Mouse (Mus musculus): Measurements from ENCODE around the gene Btbd6.

Btbd6 gene

DNA sequence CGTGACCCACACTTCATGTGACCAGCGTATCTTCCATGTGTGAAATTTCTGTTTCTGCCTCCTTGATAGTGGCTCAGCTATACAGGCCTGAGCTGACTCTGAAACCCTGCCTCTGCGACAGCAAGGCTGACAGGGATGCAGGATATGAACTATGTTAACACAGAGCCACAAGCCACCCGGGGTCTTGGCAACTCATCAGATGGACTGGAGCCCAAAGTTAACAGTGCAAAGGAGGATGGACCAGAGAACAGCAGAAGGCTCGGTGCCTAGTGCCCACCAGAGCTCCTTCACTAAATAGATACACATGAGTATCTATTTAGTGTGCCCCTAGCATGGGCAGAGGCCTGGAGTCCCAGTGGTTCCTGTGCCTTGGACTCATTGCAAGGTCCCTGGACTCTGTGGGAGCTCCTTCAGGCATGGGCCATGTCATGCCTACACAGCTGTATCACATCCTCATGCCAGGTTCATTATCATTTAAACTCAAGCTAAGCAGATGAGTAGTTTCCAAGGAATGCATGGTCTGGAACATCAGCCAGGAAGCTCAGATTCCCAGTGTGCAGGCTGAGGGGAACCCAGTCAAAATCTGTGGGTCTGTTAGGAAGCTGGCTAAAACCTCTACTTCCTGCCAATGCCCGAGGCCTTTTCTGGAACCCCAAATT lies 35.5 kb downstream of the Btbd6 start:
- DNase-seq (ENCODE audit: low spot score) = no peak

DNA sequence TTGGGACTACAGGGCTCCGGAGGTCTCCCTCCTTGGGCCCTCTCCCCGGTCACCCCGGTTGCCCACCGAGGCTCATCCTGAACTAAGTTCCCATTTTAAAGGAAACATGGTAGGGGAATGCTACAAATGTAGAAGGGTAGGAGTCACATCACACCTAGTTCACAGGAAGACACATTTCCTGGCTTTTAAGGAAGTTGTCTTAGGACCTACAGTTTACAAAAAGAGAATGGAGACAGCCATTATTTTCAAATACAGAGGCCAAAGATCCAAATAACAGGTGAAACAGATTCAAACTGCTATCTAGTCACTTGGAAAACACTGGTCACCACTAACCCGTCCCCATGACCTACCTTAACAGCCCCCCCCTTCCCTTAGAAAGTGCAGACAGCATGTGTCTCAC lies 36.2 kb downstream of the Btbd6 start:
- no peak for DNase-seq (ENCODE audit: low spot score)

DNA sequence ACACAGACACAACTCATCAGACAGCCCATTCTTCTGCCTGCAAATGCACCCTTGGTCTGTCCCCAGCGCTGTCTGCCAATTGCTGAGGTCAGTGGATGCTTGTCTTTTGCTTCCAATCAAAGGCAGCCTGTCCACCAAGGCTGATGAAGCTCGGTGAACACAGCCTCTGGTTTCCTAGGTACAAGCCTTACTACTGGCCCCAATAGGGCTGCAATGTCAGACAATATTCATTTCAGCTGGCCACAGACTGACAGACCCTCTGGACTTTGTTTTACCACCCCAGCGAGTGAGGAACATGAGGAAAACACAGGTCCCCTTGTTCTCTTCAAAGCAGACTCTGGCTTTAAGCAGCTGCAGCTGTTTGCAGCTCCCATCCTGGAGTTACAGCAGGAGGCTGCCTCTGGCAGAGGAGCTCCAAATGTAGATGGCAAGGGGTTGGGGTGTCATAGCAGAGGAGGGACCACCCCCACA lies 36.8 kb downstream of the Btbd6 start:
- DNase-seq (ENCODE audit: low spot score) = no peak

DNA sequence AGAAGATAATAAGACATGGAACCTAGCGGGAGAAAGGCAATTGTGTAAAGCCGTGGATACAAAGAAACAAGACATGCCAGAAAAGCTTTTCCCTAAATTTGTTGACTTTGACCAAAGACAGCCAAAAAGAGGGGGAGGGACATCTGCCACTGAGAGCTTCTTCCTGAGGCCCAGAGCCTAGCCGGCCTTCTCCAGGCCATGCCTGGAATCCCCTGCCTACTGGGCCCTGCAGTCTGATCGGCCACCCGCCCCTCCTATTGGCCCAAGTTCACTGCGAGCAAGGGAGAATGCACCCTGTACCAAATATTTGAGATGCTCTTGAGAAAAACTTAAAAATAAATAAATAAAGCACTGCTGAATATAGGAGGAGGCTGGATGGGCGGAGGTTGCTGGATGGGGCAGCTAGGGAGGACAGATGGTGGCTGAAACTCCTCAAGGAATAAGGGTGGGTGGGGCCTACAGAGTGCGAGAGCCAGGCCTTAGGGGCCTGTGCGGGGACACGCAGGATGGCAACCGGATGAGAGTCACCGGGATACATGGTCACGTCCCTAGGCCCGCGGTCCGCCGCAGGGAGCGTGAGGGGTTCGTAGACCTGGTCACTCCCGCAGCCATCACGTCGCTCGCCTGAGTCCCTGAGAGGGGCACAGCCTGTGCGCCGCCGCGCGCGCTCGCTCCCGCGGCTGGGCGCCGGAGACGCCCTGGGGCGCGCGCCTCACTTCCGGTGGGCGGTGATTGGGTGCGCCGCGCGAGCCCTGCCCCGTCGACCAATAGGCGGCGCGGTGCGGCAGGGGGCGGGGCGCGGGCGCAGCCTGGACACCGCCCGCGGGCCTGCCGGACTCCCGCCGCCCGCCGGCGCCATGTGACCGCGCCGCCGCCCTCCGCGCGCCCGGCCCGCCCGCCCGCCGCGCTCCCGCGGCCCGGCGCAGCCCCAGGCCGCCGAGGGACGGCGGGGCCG lies 37.6 kb downstream of the Btbd6 start, which contains the start of gene Pacs2:
Gene Pacs2 (plus strand): TSS at position 905 of the 955 bp plus-strand sequence.
- peak; percentile 96 for DNase-seq (ENCODE audit: low spot score)

DNA sequence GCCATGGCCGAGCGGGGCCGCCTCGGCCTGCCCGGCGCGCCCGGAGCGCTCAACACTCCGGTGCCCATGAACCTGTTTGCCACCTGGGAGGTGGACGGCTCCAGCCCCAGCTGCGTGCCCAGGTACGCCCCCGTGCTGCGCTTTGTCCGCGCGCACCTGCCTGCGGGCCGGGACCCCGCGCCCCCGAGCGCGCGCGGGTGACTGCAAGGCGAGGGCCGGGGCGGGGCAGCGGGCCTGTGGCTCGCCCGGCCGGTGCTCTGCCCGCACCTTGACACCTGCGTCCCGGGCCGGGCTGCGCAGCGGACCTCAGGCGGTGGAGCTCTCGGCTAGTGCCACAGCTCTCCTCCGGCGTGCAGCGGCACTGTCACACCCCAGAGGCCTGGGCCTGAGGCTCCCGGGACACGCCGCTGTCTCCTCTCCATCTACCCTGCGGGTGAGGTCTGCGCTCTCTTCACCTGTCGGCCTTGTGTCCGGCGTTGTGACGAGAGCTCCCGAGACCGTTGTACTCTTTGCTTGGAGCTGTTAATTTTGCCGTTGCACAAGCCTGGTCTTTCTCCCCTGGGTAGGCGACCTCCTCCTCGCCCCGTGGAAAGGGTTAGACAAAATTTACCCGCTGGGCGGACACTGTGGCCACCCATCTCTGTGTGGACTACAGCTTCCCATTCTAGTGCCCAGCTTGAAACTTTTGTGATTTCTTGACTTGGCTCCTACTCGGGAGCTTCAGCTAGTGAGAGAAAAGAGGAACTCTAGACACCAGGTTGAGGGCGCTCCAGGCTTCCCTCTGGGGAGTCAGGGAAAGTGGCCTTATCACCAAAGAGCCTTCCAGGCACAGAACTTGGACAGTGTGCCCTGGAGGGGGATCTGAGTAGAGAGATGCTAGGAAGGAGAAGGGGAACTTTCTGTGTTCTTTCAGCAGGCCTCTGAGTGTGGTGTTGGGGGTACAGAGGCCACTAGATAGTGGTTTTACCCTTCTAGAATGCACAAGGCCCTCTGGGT lies 38.6 kb downstream of the Btbd6 start:
- peak; percentile 43 for DNase-seq (ENCODE audit: low spot score)

DNA sequence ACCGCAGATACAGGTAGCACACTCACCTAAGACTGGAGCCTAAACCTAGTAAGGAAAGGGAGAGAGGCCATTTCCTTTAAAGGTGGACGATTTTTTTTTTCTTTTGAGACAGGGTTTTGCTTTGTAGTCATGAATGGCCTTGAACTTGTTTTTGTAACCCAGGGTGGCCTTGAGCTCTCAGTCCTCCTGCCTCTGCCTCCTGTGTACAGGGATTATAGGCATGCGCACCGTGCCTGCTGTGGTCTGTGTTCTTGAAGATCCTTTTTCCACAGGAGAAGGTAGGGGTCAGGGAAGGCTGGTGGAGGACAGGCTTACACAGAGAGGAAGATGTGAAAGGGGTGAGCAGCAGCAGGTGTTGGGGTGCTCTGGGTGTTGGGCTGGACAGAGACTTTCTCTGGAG lies 39.7 kb downstream of the Btbd6 start:
- DNase-seq (ENCODE audit: low spot score) = no peak

DNA sequence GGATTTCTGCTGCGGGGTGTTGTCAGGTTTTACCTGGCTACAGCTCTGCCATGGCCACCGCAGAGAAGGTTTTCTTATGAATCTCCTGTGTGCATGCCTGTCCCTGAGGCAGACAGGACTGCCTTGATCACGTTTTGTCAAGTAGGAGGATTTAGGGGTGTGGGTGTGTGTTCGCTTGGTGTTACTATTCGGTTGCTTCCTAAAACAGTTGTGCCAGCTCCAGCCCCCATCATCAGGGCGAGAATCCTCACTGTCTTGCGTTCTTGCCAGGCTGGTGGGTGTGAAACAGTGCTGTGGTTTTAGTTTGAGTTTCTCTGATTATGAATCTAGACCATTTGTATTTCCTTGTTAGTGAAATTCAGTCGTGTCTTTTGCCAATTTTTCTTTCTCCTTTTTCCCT lies 40.7 kb downstream of the Btbd6 start:
- no peak for DNase-seq (ENCODE audit: low spot score)

DNA sequence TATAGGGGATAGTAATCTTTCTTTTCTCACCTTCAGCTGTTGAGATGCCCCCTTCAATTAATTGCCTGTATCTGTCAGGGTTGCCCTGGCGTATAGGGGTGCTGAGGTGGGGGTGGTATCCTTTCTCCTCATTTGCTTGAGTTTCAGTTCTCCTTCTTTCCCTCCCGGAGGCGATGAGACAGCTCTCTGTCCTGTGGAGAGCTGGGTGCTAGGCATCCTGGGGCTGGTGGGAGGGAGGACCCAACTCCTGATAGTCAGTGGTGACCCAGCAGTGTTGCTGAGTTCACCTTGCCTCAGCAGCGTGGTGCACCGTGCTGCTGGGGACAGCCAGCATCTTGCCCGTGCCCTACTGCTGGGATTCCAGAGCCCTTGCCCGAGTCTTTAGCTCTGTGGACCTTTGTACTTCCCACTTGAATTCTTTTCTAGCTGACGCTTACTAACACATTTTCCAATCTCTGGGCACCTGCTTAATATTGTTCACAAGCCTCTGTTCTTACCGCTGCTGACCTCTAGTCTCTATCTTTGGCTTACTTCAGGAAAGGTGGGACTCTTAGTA lies 41.2 kb downstream of the Btbd6 start:
- DNase-seq (ENCODE audit: low spot score) = no peak

DNA sequence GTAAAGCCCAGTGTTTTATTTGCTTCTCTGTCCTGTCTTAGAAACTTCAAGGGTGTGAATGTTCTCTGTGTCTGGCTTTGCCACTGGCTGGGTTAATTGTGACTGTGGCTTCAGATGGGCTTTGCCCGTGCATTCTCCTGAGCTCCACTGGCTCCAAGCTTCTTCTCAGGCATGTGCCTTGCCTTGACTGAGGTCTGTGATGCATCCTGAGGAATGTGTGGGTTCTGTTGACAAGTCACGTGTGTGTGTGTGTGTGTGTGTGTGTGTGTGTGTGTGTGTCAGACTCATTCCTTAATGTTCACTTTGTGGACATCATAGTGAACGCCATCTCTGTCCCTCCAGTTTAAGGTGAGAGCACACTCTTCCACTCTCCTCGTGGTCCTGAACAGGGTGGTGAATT lies 42.5 kb downstream of the Btbd6 start:
- no peak for DNase-seq (ENCODE audit: low spot score)

DNA sequence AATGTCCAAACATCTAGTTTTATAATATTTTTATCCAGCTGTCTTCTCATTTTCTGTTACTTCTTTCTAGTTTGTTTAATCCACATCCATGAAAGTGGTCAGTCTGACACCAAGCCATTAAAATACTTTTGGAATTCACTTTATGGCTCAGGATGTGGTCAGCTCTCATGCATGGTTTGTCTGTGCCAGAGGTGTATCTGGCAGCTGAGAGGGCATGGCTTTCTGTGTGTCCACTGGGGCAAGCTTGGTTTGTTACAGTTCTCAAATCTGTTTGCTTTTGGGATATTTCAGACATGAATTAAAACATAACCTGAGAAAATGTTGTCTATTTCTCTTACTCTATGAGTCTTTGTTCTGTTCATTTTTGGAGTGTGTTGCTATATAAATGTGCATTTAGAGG lies 45.2 kb downstream of the Btbd6 start:
- no peak for DNase-seq (ENCODE audit: low spot score)

DNA sequence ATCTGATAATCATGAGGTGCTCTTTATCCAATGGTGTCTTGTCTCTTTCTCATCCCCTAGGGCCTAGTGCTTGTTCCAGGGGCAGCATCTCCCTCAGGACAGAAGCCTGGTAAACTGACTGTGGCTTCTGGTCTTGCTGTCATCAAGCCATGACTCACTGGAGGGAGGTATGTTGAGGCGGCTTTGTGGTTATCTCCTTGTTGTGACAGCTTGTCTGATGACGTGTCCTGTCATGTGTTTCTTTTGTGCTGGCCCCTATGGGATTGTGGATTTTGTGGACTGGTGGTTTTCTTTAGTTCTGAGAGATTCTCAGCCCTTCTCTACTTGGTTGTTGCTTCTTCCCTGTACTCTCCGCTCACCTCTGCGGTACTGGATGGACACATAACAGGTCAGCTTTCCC lies 46.8 kb downstream of the Btbd6 start:
- DNase-seq (ENCODE audit: low spot score) = no peak

DNA sequence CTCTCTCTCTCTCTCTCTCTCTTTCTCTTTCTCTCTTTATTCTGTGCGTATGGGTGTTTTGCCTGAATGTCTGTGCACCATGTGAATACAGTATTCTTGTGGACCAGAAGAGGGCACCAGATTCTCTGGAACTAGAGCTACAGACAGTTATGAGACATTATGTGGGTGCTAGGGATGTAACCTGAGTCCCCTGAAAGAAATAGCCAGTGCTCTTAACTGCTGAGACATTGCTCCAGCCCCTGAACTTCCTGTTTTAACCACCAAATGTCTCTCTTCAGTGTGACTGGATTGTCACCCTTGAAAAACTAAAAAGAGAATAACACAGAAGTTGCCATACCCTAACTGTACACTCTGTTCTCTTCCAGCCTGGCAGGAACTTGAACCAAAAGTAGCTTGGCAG lies 50.3 kb downstream of the Btbd6 start:
- DNase-seq (ENCODE audit: low spot score) = no peak

DNA sequence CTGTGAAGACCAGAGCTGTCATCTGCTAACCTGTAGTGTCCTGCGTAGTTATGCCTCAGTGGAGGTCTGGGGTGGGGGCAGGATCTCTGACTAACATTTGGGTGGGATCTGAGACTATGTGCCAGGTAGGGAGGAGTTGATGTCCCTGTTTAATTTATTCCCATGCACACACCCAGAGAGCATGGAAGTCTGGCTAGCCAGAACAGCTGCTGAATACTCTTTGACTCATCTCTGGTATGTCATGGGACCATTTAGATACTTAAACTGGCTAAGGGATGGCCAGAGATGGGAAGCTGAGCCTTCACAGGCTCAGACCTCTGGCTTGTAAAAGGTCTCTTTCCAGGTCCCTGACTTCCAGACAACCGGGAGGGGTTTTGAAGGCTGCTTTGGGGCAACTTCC lies 51.2 kb downstream of the Btbd6 start:
- DNase-seq (ENCODE audit: low spot score) = no peak

DNA sequence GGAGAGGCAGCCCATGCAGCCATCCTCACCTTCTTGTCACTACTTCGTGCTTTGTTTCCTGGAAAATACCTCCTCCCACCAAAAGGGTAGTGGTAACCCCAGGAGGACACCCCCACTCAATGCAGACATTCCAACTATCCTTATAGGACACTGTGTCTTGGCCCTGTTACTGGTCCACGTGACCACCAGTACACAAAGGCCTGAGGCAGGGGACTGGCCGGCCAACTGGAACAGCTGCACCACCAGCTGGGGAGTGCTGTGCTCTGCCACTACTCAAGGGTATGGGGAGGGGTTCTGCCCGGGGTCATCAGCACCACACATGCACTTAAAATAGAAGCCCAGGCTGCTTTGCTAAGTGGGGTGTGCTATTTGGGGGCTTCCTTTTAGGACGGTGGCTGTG lies 51.8 kb downstream of the Btbd6 start:
- peak; percentile 57 for DNase-seq (ENCODE audit: low spot score)
